Mouse (Mus musculus) intestine, postnatal 0 days (tissue): Measurements from ENCODE around the gene Rdh12. TPM values are rescaled to one million over a fixed set of nuclear protein-coding genes. Genes with fewer than 3 reads are reported as not detected.

Experiments used
- ATAC-seq: fragments of 200-750 bp; cut with Nextera tagmentation; 2 replicates; pipeline ENCODE4 v1.8.0; 2017; ENCODE audit warnings: mild to moderate bottlenecking, moderate TSS enrichment, moderate library complexity
- H3K27ac ChIP-seq: fragments of 300-500 bp; sonication (generic); 2 replicates; pipeline ENCODE4 v1.5.1; 2014; ENCODE audit warnings: mild to moderate bottlenecking, low read depth, low read length, moderate library complexity
- H3K27me3 ChIP-seq: fragments of 300-500 bp; sonication (generic); replicated peaks from 2 replicates; pipeline ENCODE4 v1.6.1; 2014; ENCODE audit warnings: low read length, mixed read lengths; ENCODE audit not compliant: control insufficient read depth, insufficient read depth
- H3K36me3 ChIP-seq: fragments of 300-500 bp; sonication (generic); 2 replicates; pipeline ENCODE4 v1.6.1; 2014; ENCODE audit warnings: mild to moderate bottlenecking, moderate library complexity; ENCODE audit not compliant: control insufficient read depth, insufficient read depth
- H3K4me1 ChIP-seq: fragments of 300-500 bp; sonication (generic); replicated peaks from 2 replicates; pipeline ENCODE4 v1.6.1; 2014; ENCODE audit warnings: antibody characterized with exemption, low read length, mixed read lengths; ENCODE audit not compliant: control insufficient read depth, insufficient read depth
- H3K4me2 ChIP-seq: fragments of 300-500 bp; sonication (generic); replicated peaks from 2 replicates; pipeline ENCODE4 v1.6.1; 2014; ENCODE audit warnings: low read depth, mild to moderate bottlenecking, moderate library complexity
- H3K4me3 ChIP-seq: fragments of 300-500 bp; sonication (generic); 2 replicates; pipeline ENCODE4 v1.5.1; 2014; ENCODE audit warnings: low read depth, low read length
- H3K9ac ChIP-seq: fragments of 300-500 bp; sonication (generic); 2 replicates; pipeline ENCODE4 v1.6.1; 2014; ENCODE audit warnings: mild to moderate bottlenecking, low read depth, low read length
- H3K9me3 ChIP-seq: fragments of 300-500 bp; sonication (generic); 2 replicates; pipeline ENCODE4 v1.6.1; 2016; ENCODE audit warnings: mixed run types; ENCODE audit not compliant: control insufficient read depth
- CTCF ChIP-seq: sonication (generic); IDR thresholded peaks from 2 replicates; pipeline ENCODE4 v1.5.1; 2016; ENCODE audit warnings: low read depth, mild to moderate bottlenecking, control low read depth, antibody characterized with exemption, moderate library complexity
- WGBS: fragments of 180-500 bp; shearing (Covaris S2); extraction: QIAGEN DNeasy Blood & Tissue Kit; methylation state at CpG from one replicate; pipeline ENCODE4 v1.1.7; 2014; 5-methylcytosine and 5-hydroxymethylcytosine counted together
- polyA plus RNA-seq: library from polyadenylated mRNA; unstranded; fragments of >200 nt; fragmentation: Nextera tagmentation; extraction: Ambion mirVana; gene quantifications from 2 replicates; pipeline ENCODE4 v1.2.1, GENCODE M21; 2015

The Rdh12 gene
- polyA plus RNA-seq, result 0.24 and 0.44 TPM in 2 replicates

DNA sequence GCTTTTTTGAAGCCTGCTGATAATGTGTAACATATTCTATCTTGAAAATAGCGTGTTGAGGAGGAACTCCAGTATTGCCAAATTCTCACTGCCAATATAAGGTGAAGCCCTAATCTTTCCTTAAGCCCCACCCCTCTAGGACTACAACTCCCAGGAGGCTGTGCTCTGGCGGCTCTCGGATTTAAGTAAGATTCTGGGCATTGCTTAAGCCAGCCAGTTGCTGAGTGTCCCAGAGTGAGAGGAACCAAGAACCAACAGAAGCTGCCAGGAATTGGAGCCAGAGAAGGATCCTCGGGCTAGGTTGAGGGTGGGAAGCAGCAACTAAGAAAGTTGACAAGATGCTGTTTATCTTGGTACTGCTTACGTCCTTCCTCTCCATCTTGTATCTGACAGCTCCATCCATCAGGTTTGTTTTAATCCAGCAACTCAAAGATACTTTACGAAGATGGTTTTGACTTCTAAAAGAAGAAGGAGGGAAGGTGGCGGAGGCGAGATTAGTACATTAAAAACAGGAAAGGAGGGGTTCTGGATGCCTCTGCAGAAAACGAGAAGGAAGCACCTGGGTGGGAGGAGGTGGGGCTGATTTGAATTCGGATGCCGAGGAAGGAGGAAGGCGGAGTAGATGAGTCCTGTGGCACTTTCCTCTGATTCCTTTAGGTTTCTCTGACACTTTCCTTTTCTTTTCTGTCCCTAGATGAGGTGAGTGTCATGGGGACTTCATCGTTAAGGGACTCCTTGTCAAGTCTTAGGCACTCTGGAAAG lies at the start of gene Rdh12:
Gene Rdh12, plus strand, starts transcription at position 212 of the 762 bp plus-strand sequence.
- no peaks in the 10 kb centered on the region for H3K9me3 ChIP-seq
- no peaks in the 10 kb centered on the region for H3K4me1 ChIP-seq
- no peak for TF ChIP-seq CTCF
- no peak within 1 kb of the TSS for H3K27ac ChIP-seq
- no peak for ATAC-seq
- H3K36me3 ChIP-seq, result no peaks in the 10 kb centered on the region
- peak within 1 kb of the TSS; percentile 54 for H3K4me2 ChIP-seq
- H3K27me3 ChIP-seq, result no peaks in the 10 kb centered on the region
- H3K9ac ChIP-seq, result no peak within 1 kb of the TSS
- peak within 1 kb of the TSS; percentile 23 for H3K4me3 ChIP-seq
- 5% methylated on average over 13 of the region's 13 CpGs for WGBS

- H3K36me3 ChIP-seq, result peaks cover 70% of the 10 kb centered on the region
- no peaks in the 10 kb centered on the region for H3K27me3 ChIP-seq
- H3K9me3 ChIP-seq, result no peaks in the 10 kb centered on the region
- no peak for TF ChIP-seq CTCF
- no peak overlapping the region for H3K4me3 ChIP-seq
- no peak overlapping the region for H3K9ac ChIP-seq
- WGBS, result 85% methylated on average over 3 of the region's 3 CpGs
- no peaks in the 10 kb centered on the region for H3K4me1 ChIP-seq
- no peak for ATAC-seq
- no peak overlapping the region for H3K4me2 ChIP-seq
- no peak overlapping the region for H3K27ac ChIP-seq
Measured at GRCm38 (mm10) chr12:79162876-79163275, 45.8 kb upstream of the Rdh12 start.

- H3K9me3 ChIP-seq, result no peaks in the 10 kb centered on the region
- no peak overlapping the region for H3K4me3 ChIP-seq
- H3K4me2 ChIP-seq, result no peak overlapping the region
- H3K27me3 ChIP-seq, result no peaks in the 10 kb centered on the region
- no peak overlapping the region for H3K27ac ChIP-seq
- no peaks in the 10 kb centered on the region; the same call in 1 of the 2 replicates for H3K4me1 ChIP-seq
- peak; percentile 49 for TF ChIP-seq CTCF
- no peak for ATAC-seq
- peaks cover 21% of the 10 kb centered on the region for H3K36me3 ChIP-seq
- H3K9ac ChIP-seq, result no peak overlapping the region
Measured at GRCm38 (mm10) chr12:79169173-79169572, 39.5 kb upstream of the Rdh12 start.

GRCm38 (mm10) chr12:79170421-79170820 lies 38.3 kb upstream of the Rdh12 start:
- Histone ChIP-seq H3K27ac (no peak overlapping the region), H3K27me3 (no peaks in the 10 kb centered on the region), H3K4me3 (no peak overlapping the region), H3K9me3 (no peaks in the 10 kb centered on the region), H3K4me2 (no peak overlapping the region), H3K36me3 (peaks cover 13% of the 10 kb centered on the region), H3K4me1 (no peaks in the 10 kb centered on the region; the same call in 1 of the 2 replicates), H3K9ac (no peak overlapping the region)
- 70% methylated on average over 3 of the region's 3 CpGs for WGBS
- TF ChIP-seq CTCF, result no peak
- ATAC-seq, result no peak

DNA sequence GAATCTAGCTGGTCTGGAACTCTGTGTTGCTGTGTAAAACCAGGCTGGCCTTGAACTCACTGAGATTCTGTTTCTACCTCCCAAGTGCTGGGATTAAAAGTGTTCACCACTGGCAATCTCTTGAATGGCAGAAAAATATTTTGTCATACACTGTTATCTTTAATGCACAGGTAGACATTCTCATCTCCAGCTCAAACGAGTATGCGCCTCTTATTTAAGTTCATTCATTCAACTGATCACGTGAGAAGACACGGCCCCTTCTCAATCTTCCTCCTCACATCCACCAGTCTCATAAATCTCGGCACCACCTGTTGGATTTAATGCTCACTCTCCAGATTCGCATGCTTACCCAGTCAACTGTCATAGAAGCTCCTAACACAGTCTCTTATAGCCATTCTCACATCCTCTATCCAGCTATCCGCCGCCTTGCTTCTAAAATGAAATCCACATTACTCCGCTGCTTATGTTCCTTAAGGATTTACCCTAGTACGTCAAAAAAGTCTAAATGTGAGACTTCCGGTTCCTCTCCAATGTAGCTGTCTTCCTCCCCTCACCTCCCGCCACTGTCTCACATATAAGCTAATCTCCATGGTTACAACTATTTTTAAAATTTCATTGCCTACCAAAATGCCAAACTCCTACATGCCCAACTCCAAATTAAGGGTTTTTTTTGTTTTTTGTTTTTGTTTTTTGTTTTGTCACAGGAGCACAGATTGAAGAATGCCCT lies 37.3 kb upstream of the Rdh12 start:
- peak overlapping the region; percentile 91; the same call in 1 of the 2 replicates for H3K27ac ChIP-seq
- WGBS, result 22% methylated on average over 12 of the region's 12 CpGs
- peak overlapping the region; percentile 68 for H3K4me2 ChIP-seq
- H3K9ac ChIP-seq, result peak overlapping the region; percentile 89; the same call in 1 of the 2 replicates
- no peaks in the 10 kb centered on the region; the same call in 1 of the 2 replicates for H3K4me1 ChIP-seq
- H3K36me3 ChIP-seq, result 0 out of 2 replicates have a peak, but pooled peaks cover 11% of the 10 kb centered on the region
- TF ChIP-seq CTCF, result no peak
- ATAC-seq, result no peak
- H3K4me3 ChIP-seq, result peak overlapping the region; percentile 98
- no peaks in the 10 kb centered on the region for H3K9me3 ChIP-seq
- H3K27me3 ChIP-seq, result no peaks in the 10 kb centered on the region
